Mouse (Mus musculus) heart, embryonic 11.5 days (tissue): ENCODE results near the gene Cacng7. TPM values are rescaled to one million over a fixed set of nuclear protein-coding genes. Genes with fewer than 3 reads are reported as not detected.

Source experiments
- ATAC-seq: fragments of 200-750 bp; cut with Nextera tagmentation; replicated peaks from 2 replicates; pipeline ENCODE4 v1.8.0; 2017; ENCODE audit warnings: moderate library complexity; ENCODE audit not compliant: insufficient number of reproducible peaks, low FRiP score, low TSS enrichment
- H3K27ac ChIP-seq: fragments of 300-500 bp; sonication (generic); 2 replicates; pipeline ENCODE4 v1.5.1; 2014; ENCODE audit warnings: mild to moderate bottlenecking, low read depth, low read length
- H3K27me3 ChIP-seq: fragments of 300-500 bp; sonication (generic); 2 replicates; pipeline ENCODE4 v1.6.1; 2014; ENCODE audit warnings: mild to moderate bottlenecking, low read length, mixed read lengths; ENCODE audit not compliant: control insufficient read depth, insufficient read depth
- H3K36me3 ChIP-seq: fragments of 300-500 bp; sonication (generic); 2 replicates; pipeline ENCODE4 v1.6.1; 2014; ENCODE audit warnings: mild to moderate bottlenecking, low read length, moderate library complexity, mixed read lengths; ENCODE audit not compliant: control insufficient read depth, insufficient read depth
- H3K4me1 ChIP-seq: fragments of 300-500 bp; sonication (generic); 2 replicates; pipeline ENCODE4 v1.6.1; 2014; ENCODE audit warnings: low read length; ENCODE audit not compliant: control insufficient read depth, insufficient read depth
- H3K4me2 ChIP-seq: fragments of 300-500 bp; sonication (generic); 2 replicates; pipeline ENCODE4 v1.6.1; 2014; ENCODE audit warnings: mild to moderate bottlenecking, moderate library complexity
- H3K4me3 ChIP-seq: fragments of 300-500 bp; sonication (generic); 2 replicates; pipeline ENCODE4 v1.5.1; 2014; ENCODE audit warnings: low read depth, low read length
- H3K9ac ChIP-seq: fragments of 300-500 bp; sonication (generic); 2 replicates; pipeline ENCODE4 v1.6.1; 2014; ENCODE audit warnings: mild to moderate bottlenecking, low read depth, low read length, moderate library complexity
- H3K9me3 ChIP-seq: fragments of 300-500 bp; sonication (generic); replicated peaks from 2 replicates; pipeline ENCODE4 v1.6.1; 2016; ENCODE audit warnings: low read length; ENCODE audit not compliant: control insufficient read depth
- WGBS: fragments of 180-500 bp; shearing (Covaris S2); extraction: QIAGEN DNeasy Blood & Tissue Kit; methylation state at CpG from one replicate; pipeline ENCODE4 v1.1.7; 2014; ENCODE audit not compliant: insufficient replicate concordance; 5-methylcytosine and 5-hydroxymethylcytosine counted together
- polyA plus RNA-seq: library from polyadenylated mRNA; unstranded; fragments of >200 nt; fragmentation: Nextera tagmentation; extraction: Ambion mirVana; gene quantifications from 2 replicates; pipeline ENCODE4 v1.2.1, GENCODE M21; 2014

The Cacng7 gene
- 0.24 and 0.27 TPM in 2 replicates for polyA plus RNA-seq

DNA sequence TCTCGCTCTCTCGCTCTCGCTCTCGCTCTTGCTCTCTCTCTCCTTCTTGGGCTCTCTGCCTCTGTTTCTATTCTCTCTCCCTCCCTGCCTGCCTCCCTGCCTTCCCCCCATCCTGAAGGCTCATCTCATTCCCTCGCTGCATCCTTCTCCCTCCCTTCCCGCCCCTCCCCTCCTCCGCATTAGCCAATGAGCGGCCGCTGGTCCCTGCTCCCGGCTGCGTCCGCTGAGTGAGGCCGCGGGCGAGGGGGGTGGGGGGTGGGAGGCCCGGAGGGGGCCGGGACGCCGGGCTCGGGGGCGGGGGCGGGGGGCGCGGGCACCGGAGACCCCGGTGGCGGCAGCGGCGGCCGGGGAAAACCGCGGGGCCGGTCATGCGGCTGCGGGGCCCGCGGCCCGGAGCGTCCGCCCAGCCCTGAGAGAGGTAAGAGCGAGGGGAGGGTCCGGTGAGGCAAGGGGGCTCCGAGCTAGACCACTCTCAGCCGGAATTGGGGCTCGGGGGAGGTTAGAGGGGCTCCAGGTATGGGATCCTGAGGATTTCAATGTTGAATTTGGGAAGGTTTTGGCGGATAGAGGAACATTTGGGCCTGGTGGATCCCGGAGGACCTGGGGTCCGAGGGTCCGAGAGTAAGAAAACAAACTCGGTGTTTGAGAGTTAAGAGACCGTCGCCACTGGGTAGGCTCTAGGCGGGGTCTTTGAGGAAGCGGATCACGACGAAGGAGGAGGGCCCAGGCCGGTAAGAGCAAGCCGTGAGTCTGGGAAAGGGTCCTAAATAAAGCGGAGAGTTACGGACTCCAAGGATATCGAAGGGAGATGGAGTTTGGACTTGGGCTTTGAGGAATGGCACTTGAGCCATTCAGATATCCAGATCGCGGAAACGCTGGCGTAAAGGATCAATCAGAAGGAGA lies at the start of gene Cacng7:
Gene Cacng7 (plus strand): TSS at position 337 of the 903 bp plus-strand sequence.
- H3K27ac ChIP-seq, result no peak within 1 kb of the TSS
- H3K4me2 ChIP-seq, result peak within 1 kb of the TSS; percentile 73
- no peak for ATAC-seq
- H3K4me3 ChIP-seq, result peak within 1 kb of the TSS; percentile 58
- H3K27me3 ChIP-seq, result peaks cover 44% of the 10 kb centered on the region
- H3K4me1 ChIP-seq, result 0 out of 2 replicates have a peak, but pooled peaks cover 3% of the 10 kb centered on the region
- 2% methylated on average over 62 of the region's 65 CpGs for WGBS
- H3K9me3 ChIP-seq, result no peaks in the 10 kb centered on the region
- peak within 1 kb of the TSS; percentile 58; the same call in 1 of the 2 replicates for H3K9ac ChIP-seq
- no peaks in the 10 kb centered on the region for H3K36me3 ChIP-seq

GRCm38 (mm10) chr7:3283081-3283875 lies 49.5 kb upstream of the Cacng7 start:
- Histone ChIP-seq H3K9ac (no peak overlapping the region), H3K4me2 (no peak overlapping the region), H3K9me3 (no peaks in the 10 kb centered on the region), H3K4me1 (0 out of 2 replicates have a peak, but pooled peaks cover 4% of the 10 kb centered on the region), H3K27me3 (no peaks in the 10 kb centered on the region), H3K4me3 (no peak overlapping the region), H3K36me3 (no peaks in the 10 kb centered on the region), H3K27ac (no peak overlapping the region)
- ATAC-seq, result no peak
- WGBS, result 82% methylated on average over 11 of the region's 11 CpGs

DNA sequence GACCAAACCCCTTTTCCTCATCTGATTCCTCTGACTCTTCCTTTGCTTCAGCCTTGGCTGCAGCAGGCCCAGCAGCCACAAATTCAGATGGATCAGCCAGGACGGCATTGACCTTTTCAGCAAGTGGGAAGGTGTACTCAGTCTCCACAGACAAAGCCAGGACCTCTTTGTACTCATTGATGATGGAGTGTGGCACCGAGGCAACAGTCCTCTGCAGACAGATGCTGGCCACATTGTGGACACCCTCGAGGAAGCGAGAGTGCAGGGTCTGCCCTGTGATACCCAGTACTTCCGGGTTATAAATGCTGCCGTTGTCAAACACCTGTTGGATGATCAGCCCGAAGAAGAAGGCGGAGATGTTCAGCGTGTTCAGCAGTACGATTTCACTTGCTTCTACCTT lies 48.2 kb upstream of the Cacng7 start:
- Histone ChIP-seq H3K4me3 (no peak overlapping the region), H3K27me3 (no peaks in the 10 kb centered on the region), H3K9me3 (no peaks in the 10 kb centered on the region), H3K27ac (no peak overlapping the region), H3K36me3 (no peaks in the 10 kb centered on the region), H3K4me1 (peaks cover 5% of the 10 kb centered on the region; the same call in 1 of the 2 replicates), H3K9ac (no peak overlapping the region), H3K4me2 (no peak overlapping the region)
- ATAC-seq, result no peak
- WGBS, result 86% methylated on average over 10 of the region's 10 CpGs

GRCm38 (mm10) chr7:3286036-3286435 lies 46.7 kb upstream of the Cacng7 start:
- Histone ChIP-seq H3K27ac (no peak overlapping the region), H3K4me3 (no peak overlapping the region), H3K4me1 (peaks cover 4% of the 10 kb centered on the region; the same call in 1 of the 2 replicates), H3K27me3 (no peaks in the 10 kb centered on the region), H3K9me3 (no peaks in the 10 kb centered on the region), H3K4me2 (no peak overlapping the region), H3K9ac (no peak overlapping the region), H3K36me3 (no peaks in the 10 kb centered on the region)
- 93% methylated on average over 5 of the region's 5 CpGs for WGBS
- ATAC-seq, result no peak

- Histone ChIP-seq H3K27ac (no peak overlapping the region), H3K9ac (no peak overlapping the region), H3K4me1 (peaks cover 10% of the 10 kb centered on the region; the same call in 1 of the 2 replicates), H3K27me3 (no peaks in the 10 kb centered on the region), H3K36me3 (no peaks in the 10 kb centered on the region), H3K9me3 (no peaks in the 10 kb centered on the region), H3K4me2 (no peak overlapping the region), H3K4me3 (no peak overlapping the region)
- ATAC-seq, result no peak
- WGBS, result 76% methylated on average over 7 of the region's 7 CpGs
These were observed 45.6 kb upstream of the Cacng7 start for GRCm38 (mm10) chr7:3287186-3287585.

DNA sequence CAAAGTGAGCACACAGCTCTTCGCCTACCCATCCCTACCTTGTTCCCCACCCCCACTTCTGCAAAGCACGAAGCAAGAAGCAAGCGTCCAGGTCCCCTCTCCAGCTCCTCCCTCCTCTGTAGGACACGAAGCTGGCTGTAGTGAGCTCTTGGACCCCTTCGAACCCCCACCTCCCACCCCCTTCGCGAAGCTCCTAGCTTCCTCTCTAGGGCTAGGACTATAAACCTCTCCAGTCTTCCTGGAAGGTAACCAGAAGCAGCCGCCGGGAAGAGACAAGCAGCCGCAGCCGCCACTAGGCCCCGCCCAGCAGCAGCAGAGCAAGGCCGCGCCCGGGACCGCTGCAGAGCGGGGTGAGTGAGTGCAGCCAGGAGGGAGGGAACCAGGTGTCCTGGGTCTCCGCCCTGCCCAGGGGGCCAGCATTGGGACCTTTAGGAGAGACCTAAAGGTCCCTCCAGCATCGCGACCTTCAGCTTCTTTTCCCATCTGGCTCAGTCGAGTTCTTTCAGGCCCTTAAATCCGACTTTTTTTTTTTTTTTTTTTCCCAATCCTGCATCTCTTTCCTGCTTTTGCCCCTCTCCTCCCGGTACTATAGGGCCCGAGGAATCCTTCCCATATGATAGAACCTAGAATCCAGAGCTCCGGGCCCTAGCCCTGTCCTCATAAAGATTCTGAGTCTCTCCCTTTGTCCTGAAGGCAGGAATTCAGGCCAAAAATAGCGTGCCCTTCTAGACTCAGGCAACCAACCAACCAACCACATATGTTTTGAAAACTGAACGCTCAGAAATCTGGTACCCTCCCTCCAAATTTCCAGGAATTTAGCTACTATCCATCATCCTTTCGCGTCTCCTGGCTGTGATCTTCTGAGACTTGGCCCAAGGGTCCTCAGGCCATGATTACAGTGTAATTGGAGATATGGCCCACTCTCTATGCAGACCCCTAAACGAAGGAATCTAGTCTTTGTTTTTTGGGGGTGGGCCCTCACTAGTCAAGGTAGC lies 43.5 kb upstream of the Cacng7 start, which contains the start of the genes Myadm and Prkcg:
Gene Myadm (plus strand): TSS at position 105 of the 995 bp plus-strand sequence.
Gene Prkcg (plus strand): TSS at position 204 of the 995 bp plus-strand sequence.
- WGBS, result 2% methylated on average over 29 of the region's 30 CpGs

DNA sequence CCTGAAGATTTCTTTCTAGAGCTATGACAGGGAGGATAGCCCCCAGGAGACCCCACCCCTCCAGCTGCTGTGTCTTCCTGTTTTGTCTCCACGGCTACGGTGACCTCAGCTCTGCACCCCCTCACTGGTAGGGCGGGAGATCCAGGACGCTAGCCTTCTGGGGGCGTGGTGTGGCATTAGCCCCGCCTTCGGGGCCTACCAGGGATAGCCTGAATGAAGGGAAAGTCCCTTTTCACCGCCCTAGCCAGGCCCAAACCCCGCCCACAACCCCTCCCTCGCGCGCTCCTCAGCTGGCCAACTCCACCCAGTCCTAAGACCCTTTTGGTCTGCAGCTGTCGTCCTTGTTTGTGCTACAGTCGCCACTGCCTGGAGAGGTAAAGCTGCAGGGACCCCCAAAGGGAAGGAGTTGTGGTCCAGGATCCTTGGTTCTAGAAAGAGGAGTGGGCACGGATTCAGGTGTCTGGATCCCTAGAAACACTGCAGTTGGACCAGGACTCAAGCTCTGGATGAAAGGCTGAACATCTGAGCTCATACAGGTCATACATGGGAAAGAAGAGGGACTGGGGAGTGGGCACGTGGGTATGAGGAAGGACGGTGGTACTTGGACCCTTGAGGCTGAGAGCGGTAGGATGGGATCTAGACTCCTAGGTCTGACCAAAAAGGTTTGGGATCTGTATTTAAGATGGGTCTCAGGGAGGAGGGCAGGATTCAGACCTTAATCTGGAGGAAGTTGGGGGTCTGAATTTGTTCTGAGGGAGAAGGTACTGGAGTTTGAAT lies 42.3 kb upstream of the Cacng7 start:
- 0% methylated on average over 18 of the region's 18 CpGs for WGBS
- H3K36me3 ChIP-seq, result peaks cover 6% of the 10 kb centered on the region
- H3K27me3 ChIP-seq, result no peaks in the 10 kb centered on the region
- H3K27ac ChIP-seq, result peak overlapping the region; percentile 96
- no peaks in the 10 kb centered on the region for H3K9me3 ChIP-seq
- ATAC-seq, result peak; percentile 86
- peaks cover 22% of the 10 kb centered on the region; the same call in 1 of the 2 replicates for H3K4me1 ChIP-seq
- H3K4me2 ChIP-seq, result peak overlapping the region; percentile 83
- H3K9ac ChIP-seq, result peak overlapping the region; percentile 84
- H3K4me3 ChIP-seq, result peak overlapping the region; percentile 62

More for the DNA sequence above, 43.5 kb upstream of the Cacng7 start, which contains the start of the genes Myadm and Prkcg:
- peak within 1 kb of the TSS; percentile 96 for H3K27ac ChIP-seq
- peaks cover 6% of the 10 kb centered on the region for H3K36me3 ChIP-seq
- no peaks in the 10 kb centered on the region for H3K9me3 ChIP-seq
- peak within 1 kb of the TSS; percentile 82 for H3K9ac ChIP-seq
- H3K4me2 ChIP-seq, result peak within 1 kb of the TSS; percentile 83
- peak within 1 kb of the TSS; percentile 62 for H3K4me3 ChIP-seq
- peak; percentile 44 for ATAC-seq
- no peaks in the 10 kb centered on the region for H3K27me3 ChIP-seq
- peaks cover 18% of the 10 kb centered on the region; the same call in 1 of the 2 replicates for H3K4me1 ChIP-seq
